Mouse (Mus musculus) bone marrow, adult 2 months (tissue): Measurements from ENCODE around the gene Hmox2.

Experiments
- CTCF ChIP-seq: fragments of 200-500 bp; IDR thresholded peaks from 2 replicates; pipeline ENCODE4 v1.5.1; 2011; ENCODE audit warnings: low read length, control low read depth; ENCODE audit not compliant: control insufficient read depth, insufficient read depth
- POLR2A ChIP-seq: fragments of 200-500 bp; IDR thresholded peaks from 2 replicates; pipeline ENCODE4 v1.6.1; 2011; ENCODE audit warnings: low read depth, mild to moderate bottlenecking, control low read depth, low read length, borderline replicate concordance; ENCODE audit not compliant: control insufficient read depth

DNA sequence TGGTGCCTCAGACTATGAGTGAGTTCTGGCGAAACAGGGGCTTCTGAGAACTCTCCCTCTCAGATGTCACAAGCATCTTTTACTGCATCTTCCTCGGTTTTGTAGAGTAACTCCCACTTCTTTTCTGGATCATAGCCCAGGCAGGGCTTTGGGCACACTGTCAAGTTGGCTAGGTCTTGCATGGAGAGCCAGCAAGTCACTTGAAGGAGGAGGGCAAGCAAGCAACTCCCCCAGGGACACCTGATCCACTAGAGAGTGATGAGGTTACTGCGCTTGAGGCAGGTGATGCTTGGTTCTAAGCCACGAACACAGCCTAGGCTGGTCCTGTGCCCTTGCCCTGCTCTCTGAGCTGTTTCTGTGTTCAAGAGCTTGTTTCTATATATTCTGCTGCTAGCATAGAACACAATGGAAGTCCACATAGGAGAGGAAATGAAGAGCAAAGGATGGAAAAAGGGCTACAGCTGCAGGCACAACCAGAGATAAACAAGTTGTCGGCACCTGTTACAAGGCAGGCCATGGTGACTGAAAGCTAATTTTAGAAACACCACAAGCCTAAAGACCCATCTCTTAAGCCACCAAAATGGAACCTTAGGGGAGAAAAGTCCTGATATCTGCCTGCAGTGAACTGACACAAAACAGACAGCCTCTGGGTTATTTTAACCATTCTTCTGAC lies 55.5 kb downstream of the Hmox2 start:
- TF ChIP-seq CTCF (no peak), POLR2A (no peak)
